Mouse (Mus musculus) left cerebral cortex, adult 6 months (tissue): ENCODE measurements around the gene Olfr1477. TPM values are rescaled to one million over a fixed set of nuclear protein-coding genes. Genes with fewer than 3 reads are reported as not detected.

Experiments
- long read RNA-seq, 2 experiments: library from polyadenylated mRNA; unstranded; transcript quantifications; one replicate each; pipeline ENCODE4 v2.0.0; 2019 to 2020
- polyA plus RNA-seq: library from polyadenylated mRNA; unstranded; fragments of <200 nt; fragmentation: Nextera tagmentation; gene quantifications from 2 replicates; pipeline ENCODE4 v1.2.3, GENCODE M21; 2021

The Olfr1477 gene
- not detected in 2 replicates for polyA plus RNA-seq
- long read RNA-seq, experiment 1, result 0 reads
- long read RNA-seq, experiment 2, result 0 reads

GRCm38 (mm10) chr19:13500246-13500645, at the start of gene Olfr1477:
Gene Olfr1477, plus strand, starts transcription at chr19:13500546.

GRCm38 (mm10) chr19:13455986-13456385, 44.4 kb upstream of the Olfr1477 start, which contains the start of gene Olfr1472:
Gene Olfr1472, minus strand, starts transcription at chr19:13456086.

GRCm38 (mm10) chr19:13469265-13469664, 31.1 kb upstream of the Olfr1477 start, which contains the start of gene Olfr1474:
Gene Olfr1474, plus strand, starts transcription at chr19:13469565.

GRCm38 (mm10) chr19:13480096-13480495, 20.2 kb upstream of the Olfr1477 start, which contains the start of gene Olfr1475:
Gene Olfr1475, minus strand, starts transcription at chr19:13480196.

GRCm38 (mm10) chr19:13527613-13528012, 27.3 kb downstream of the Olfr1477 start, which contains the start of gene Olfr1480:
Gene Olfr1480, plus strand, starts transcription at chr19:13527913.

Other genes starting within 250 kb of the Olfr1477 start
- gene Olfr1465, start 185.0 kb upstream of the Olfr1477 start, polyA plus RNA-seq, result not detected in 2 replicates
- gene Olfr1466, start 161.7 kb upstream of the Olfr1477 start, polyA plus RNA-seq, result not detected in 2 replicates
- gene Olfr1467, start 138.3 kb upstream of the Olfr1477 start, polyA plus RNA-seq, result not detected in 2 replicates
- gene Olfr1469, start 92.7 kb upstream of the Olfr1477 start, polyA plus RNA-seq, result not detected in 2 replicates
- not detected in 2 replicates for gene Olfr1471, start 57.1 kb upstream of the Olfr1477 start, polyA plus RNA-seq
- not detected in 2 replicates for gene Olfr1472, start 44.5 kb upstream of the Olfr1477 start, polyA plus RNA-seq
- gene Olfr1474, start 31.0 kb upstream of the Olfr1477 start, polyA plus RNA-seq, result not detected in 2 replicates
- gene Olfr1475, start 20.4 kb upstream of the Olfr1477 start, polyA plus RNA-seq, result not detected in 2 replicates
- not detected in 2 replicates for gene Olfr1480, start 27.4 kb downstream of the Olfr1477 start, polyA plus RNA-seq
- not detected in 2 replicates for gene Olfr1484, start 83.0 kb downstream of the Olfr1477 start, polyA plus RNA-seq
- not detected in 2 replicates for gene Olfr1487, start 116.8 kb downstream of the Olfr1477 start, polyA plus RNA-seq
- 0.04 TPM in 1 of 2 replicates, not detected in the other for gene Olfr1489, start 131.1 kb downstream of the Olfr1477 start, polyA plus RNA-seq
- not detected in 2 replicates for gene Olfr1490, start 150.5 kb downstream of the Olfr1477 start, polyA plus RNA-seq
- gene Olfr1491, start 196.7 kb downstream of the Olfr1477 start, polyA plus RNA-seq, result not detected in 2 replicates
- not detected in 2 replicates for gene Olfr1493-ps1, start 222.7 kb downstream of the Olfr1477 start, polyA plus RNA-seq
- not detected in 2 replicates for gene Olfr1494, start 239.2 kb downstream of the Olfr1477 start, polyA plus RNA-seq